Mouse (Mus musculus) bone marrow, adult 2 months (tissue): ENCODE data around the gene Ucp1.

Source experiments
- CTCF ChIP-seq: fragments of 200-500 bp; IDR thresholded peaks from 2 replicates; pipeline ENCODE4 v1.5.1; 2011; ENCODE audit warnings: low read length, control low read depth; ENCODE audit not compliant: control insufficient read depth, insufficient read depth
- POLR2A ChIP-seq: fragments of 200-500 bp; IDR thresholded peaks from 2 replicates; pipeline ENCODE4 v1.6.1; 2011; ENCODE audit warnings: low read depth, mild to moderate bottlenecking, control low read depth, low read length, borderline replicate concordance; ENCODE audit not compliant: control insufficient read depth

DNA sequence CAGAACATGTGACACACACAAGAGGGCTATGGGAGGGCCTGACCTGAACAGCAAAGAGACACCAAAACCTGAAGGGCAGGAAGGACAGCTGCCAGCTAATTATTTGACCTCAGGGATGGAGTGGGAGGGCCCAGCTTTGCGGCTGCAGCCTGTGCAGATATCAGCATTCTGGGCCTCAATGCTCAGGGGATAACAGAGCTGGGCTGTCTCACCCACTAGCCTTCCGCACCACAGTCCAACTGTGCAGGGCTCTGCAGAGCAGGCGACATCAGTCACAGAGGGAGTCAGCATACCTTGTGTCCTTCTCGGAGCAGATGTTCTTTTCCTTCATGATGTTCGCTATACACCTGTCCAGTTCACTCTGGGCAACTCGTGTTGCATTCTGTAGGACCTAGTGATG is 32.2 kb downstream of the Ucp1 start:
- no peak for TF ChIP-seq CTCF
- TF ChIP-seq POLR2A, result no peak
